Mouse (Mus musculus): Measurements from ENCODE around the gene Fbf1.

DNA sequence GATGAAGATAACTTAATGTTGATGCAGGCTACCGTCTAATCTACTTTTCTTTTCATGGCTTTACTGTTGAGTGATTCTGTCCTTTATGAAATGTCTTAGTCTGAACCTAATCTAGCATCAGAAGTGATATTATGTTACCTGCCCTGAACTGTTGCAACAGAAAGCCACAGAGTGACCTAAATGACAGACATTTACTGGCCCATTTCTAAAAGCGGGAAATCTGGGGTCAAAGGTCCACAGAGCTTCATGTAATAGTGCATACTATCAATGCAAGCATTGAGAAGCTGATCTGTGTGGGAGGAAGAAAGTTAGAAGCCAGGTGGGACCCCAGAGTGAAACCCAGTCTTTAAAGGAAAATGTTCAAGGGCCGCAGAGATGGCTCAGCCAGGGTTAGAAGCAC, 35.2 kb upstream of the Fbf1 start:
- TF ChIP-seq POLR2A (IDR thresholded peaks at IDR 0.05; ENCODE audit: low read depth, low read length), result no peak
- TF ChIP-seq CTCF (conservative IDR thresholded peaks at IDR 0.05; ENCODE audit: insufficient read depth, insufficient read length, low read depth, low read length), result no peak

Data from kidney, adult 2 months (tissue).